Comparison of ENCODE assay signal across 8 mouse cellular contexts in the genomic region with DNA sequence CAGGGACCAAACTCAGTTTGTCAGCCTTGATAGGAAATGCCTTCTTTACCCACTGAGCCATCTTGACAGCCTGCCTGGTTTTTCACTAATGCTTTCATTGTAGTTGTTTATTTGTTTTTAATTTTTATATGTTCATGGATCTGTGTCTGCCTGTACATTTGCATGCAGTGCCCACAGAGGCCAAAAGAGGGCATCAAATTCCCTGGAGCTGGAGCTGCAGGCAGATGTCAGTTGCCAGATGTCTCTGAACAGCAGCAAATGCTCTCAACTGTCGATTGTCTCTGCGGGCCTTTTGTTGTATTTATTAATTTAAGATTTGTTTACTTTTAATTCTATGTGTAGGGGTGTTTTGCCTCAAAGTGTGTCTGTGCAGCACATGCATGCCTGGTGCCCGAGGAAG. TPM values are rescaled to one million over a fixed set of nuclear protein-coding genes. Genes with fewer than 3 reads are reported as not detected.
DNase-seq lines count a peak whose midpoint lies in the region; ATAC-seq and TF ChIP-seq lines count a peak whose summit lies in the region.
"Had no signal": no experiment of that assay in that cellular context is flagged by ENCODE, and none has a peak within 500 bp of the region (broad histone marks: within the 10 kb centered on the region; RNA-seq: fewer than 3 reads in every experiment).

No protein-coding gene starts in this region.

- POLR2A ChIA-PET in Patski (lab: Charles Lee), result no interaction called here

- WGBS in kidney, postnatal 0 days, result 53% methylated on average over 3 of the region's 3 CpGs

- no peaks in the 10 kb centered on the region for H3K79me3 ChIP-seq in C2C12 (ENCODE audit: low read depth)

- H3K4me3 ChIP-seq in kidney, postnatal 0 days (replicated peaks; ENCODE audit: low read depth, low read length), result no peak overlapping the region
- H3K4me3 ChIP-seq in C2C12 (ENCODE audit: insufficient read depth, poor library complexity, severe bottlenecking), result no peak overlapping the region

- peaks cover 9% of the 10 kb centered on the region; the same call in 1 of the 2 replicates for H3K36me3 ChIP-seq in kidney, postnatal 0 days (ENCODE audit: insufficient read depth, low read length)
- peaks cover 8% of the 10 kb centered on the region for H3K36me3 ChIP-seq in C2C12 (ENCODE audit: control insufficient read depth, insufficient read depth)

- no peak overlapping the region for H3ac ChIP-seq in C2C12 (ENCODE audit: control insufficient read depth, insufficient read length, low read depth)

- CTCF ChIA-PET in Patski (lab: Charles Lee), result no interaction called here

- H3K79me2 ChIP-seq in C2C12 (ENCODE audit: control insufficient read depth, insufficient read depth), result no peaks in the 10 kb centered on the region

- no peak overlapping the region for H3K4me2 ChIP-seq in kidney, postnatal 0 days (ENCODE audit: low read length)

- in situ Hi-C loops in Patski (cut with MboI; ENCODE audit: low pct_unique_long_range_greater_than_20kb), result no loop called here

- H3K9me3 ChIP-seq in kidney, postnatal 0 days (replicated peaks; ENCODE audit: low read length), result no peaks in the 10 kb centered on the region

- H3K27ac ChIP-seq in kidney, postnatal 0 days, result no peak overlapping the region

- DNase-seq in kidney, postnatal 0 days (ENCODE audit: low spot score), result peak; percentile 30
- DNase-seq in kidney, adult 11 months, result no peak
- DNase-seq in Patski (ENCODE audit: low read depth, low spot score), result no peak
- peak; percentile 63 for DNase-seq in lung, postnatal 36 days
- DNase-seq in right cerebral cortex, postnatal 25 days, result no peak
- no peak for DNase-seq in natural killer cell, adult 2 months (ENCODE audit: low spot score in 2 of 2)
- DNase-seq: gastrocnemius, postnatal 25 days had no signal

- H3K27me3 ChIP-seq in kidney, postnatal 0 days (ENCODE audit: insufficient read depth, low read length), result no peaks in the 10 kb centered on the region
- no peaks in the 10 kb centered on the region for H3K27me3 ChIP-seq in C2C12 (ENCODE audit: control insufficient read depth, insufficient read depth, insufficient read length)
- no peaks in the 10 kb centered on the region for H3K27me3 ChIP-seq in Patski

- H3K4me1 ChIP-seq in kidney, postnatal 0 days (replicated peaks; ENCODE audit: insufficient read depth, low read length), result no peaks in the 10 kb centered on the region

- TF ChIP-seq CTCF in kidney, postnatal 0 days (IDR thresholded peaks at IDR 0.05; ENCODE audit: low read depth), result peak; percentile 65
- TF ChIP-seq CTCF in C2C12 (IDR thresholded peaks at IDR 0.05; ENCODE audit: control insufficient read depth, insufficient read depth, insufficient read length) (peak; percentile 15), Patski (IDR thresholded peaks at IDR 0.05) (peak; percentile 56)

- H3K9ac ChIP-seq in kidney, postnatal 0 days (ENCODE audit: low read depth, low read length), result no peak overlapping the region

- no peak for ATAC-seq in kidney, postnatal 0 days (replicated peaks; ENCODE audit: low FRiP score, low read depth)
- ATAC-seq in Patski, result no peak

TF ChIP-seq in C2C12, 6 proteins besides CTCF, POLR2A, EP300 and RAD21:
- no peak for TF ChIP-seq USF1 (IDR thresholded peaks at IDR 0.05; ENCODE audit: low read depth)
- no peak for TF ChIP-seq MAX (IDR thresholded peaks at IDR 0.05)
- TF ChIP-seq MYOD1 (IDR thresholded peaks at IDR 0.05; ENCODE audit: control insufficient read depth, insufficient read length, low read depth), result no peak
- TF ChIP-seq FOSL1 (IDR thresholded peaks at IDR 0.05; ENCODE audit: insufficient read depth, low read length, poor library complexity, severe bottlenecking), result no peak
- no peak for TF ChIP-seq MYOG (IDR thresholded peaks at IDR 0.05; ENCODE audit: control insufficient read depth, extremely low read depth, insufficient read length)
- no peak for TF ChIP-seq CEBPB (IDR thresholded peaks at IDR 0.05; ENCODE audit: low read depth)

RNA-seq across cellular contexts. Expression of a gene that starts 15.6 kb away (rescaled TPM):
- polyA plus RNA-seq in kidney, postnatal 0 days (2015; fragmentation: Nextera tagmentation; extraction: Ambion mirVana), result 23.1 and 23.3 TPM in 2 replicates
- polyA plus RNA-seq in C2C12 (2012; fragmentation: generic; extraction: Trizol) (5.0 TPM), Patski (2021) (27.0 TPM)

Comparison
In these comparisons a context has a peak if more than half of its experiments do, and no peak if none do; other contexts are left out.
1. DNase-seq: peak in kidney, postnatal 0 days (single experiment) and lung, postnatal 36 days (single experiment); none in kidney, adult 11 months (single experiment), Patski (single experiment), right cerebral cortex, postnatal 25 days (single experiment) and natural killer cell, adult 2 months (0 of 2).
2. CTCF ChIP-seq: peak in every context shown above with its lines; median percentile 65 in kidney, postnatal 0 days; 56 in Patski; 15 in C2C12.